Comparison of ENCODE assay signal across 26 mouse cellular contexts in genomic region chr1:177364355-177364754, GRCm38 (mm10).
DNase-seq lines count a peak whose midpoint lies in the region; ATAC-seq and TF ChIP-seq lines count a peak whose summit lies in the region.
"Had no signal": no experiment of that assay in that cellular context is flagged by ENCODE, and none has a peak within 500 bp of the region (broad histone marks: within the 10 kb centered on the region; RNA-seq: fewer than 3 reads in every experiment).

No protein-coding gene starts in this region.

- no peak overlapping the region for H3K9ac ChIP-seq in forebrain, postnatal 0 days
- H3K9ac ChIP-seq in forebrain, embryonic 13.5 days = no peak overlapping the region
- H3K9ac ChIP-seq: embryonic facial prominence, embryonic 13.5 days; heart, embryonic 15.5 days; kidney, embryonic 15.5 days; liver, embryonic 15.5 days; lung, embryonic 15.5 days; midbrain, embryonic 13.5 days had no signal

- H3K4me2 ChIP-seq in forebrain, postnatal 0 days (ENCODE audit: low read depth) = no peak overlapping the region
- H3K4me2 ChIP-seq in forebrain, embryonic 13.5 days = no peak overlapping the region
- H3K4me2 ChIP-seq: embryonic facial prominence, embryonic 13.5 days; heart, embryonic 15.5 days; kidney, embryonic 15.5 days; liver, embryonic 15.5 days; lung, embryonic 15.5 days; midbrain, embryonic 13.5 days had no signal

- no peaks in the 10 kb centered on the region for H3K27me3 ChIP-seq in forebrain, postnatal 0 days (ENCODE audit: insufficient read depth, low read length)
- no peaks in the 10 kb centered on the region for H3K27me3 ChIP-seq in forebrain, embryonic 13.5 days
- H3K27me3 ChIP-seq: embryonic facial prominence, embryonic 13.5 days; heart, embryonic 15.5 days; kidney, embryonic 15.5 days; liver, embryonic 15.5 days; lung, embryonic 15.5 days; midbrain, embryonic 13.5 days had no signal

- no peak for DNase-seq in forebrain, postnatal 0 days
- DNase-seq in layer of hippocampus, adult 2 months (ENCODE audit: low spot score in 2 of 2) = no peak
- no peak for DNase-seq in layer of hippocampus, adult 9-10 months (ENCODE audit: low spot score)
- peak; percentile 44 to 53 for DNase-seq in right cerebral cortex, postnatal 10 days (ENCODE audit: low spot score in 2 of 2)
- no peak for DNase-seq in right cerebral cortex, adult 2 months (ENCODE audit: low spot score in 2 of 2)
- DNase-seq in kidney, adult 8-10 months = no peak
- DNase-seq: cerebellum, adult 18-20 months; cerebellum, postnatal 36 days; embryo, embryonic 11 days; gastrocnemius, postnatal 25 days; heart, postnatal 4 days; kidney, postnatal 36 days; lung, postnatal 36 days; retina, postnatal 1 day; spleen, adult 18-20 months had no signal

- H3K4me3 ChIP-seq in forebrain, postnatal 0 days (ENCODE audit: low read depth, low read length) = no peak overlapping the region
- no peak overlapping the region for H3K4me3 ChIP-seq in forebrain, embryonic 13.5 days
- no peak overlapping the region for H3K4me3 ChIP-seq in layer of hippocampus, adult 2 months
- H3K4me3 ChIP-seq: embryonic facial prominence, embryonic 13.5 days; erythroblast, embryonic 14.5 days; heart, adult 2 months; heart, embryonic 15.5 days; kidney, embryonic 15.5 days; liver, embryonic 15.5 days; lung, embryonic 15.5 days; megakaryocyte, embryonic 14.5 days; midbrain, embryonic 13.5 days had no signal

- no peaks in the 10 kb centered on the region for H3K4me1 ChIP-seq in forebrain, postnatal 0 days (ENCODE audit: insufficient read depth)
- H3K4me1 ChIP-seq in forebrain, embryonic 13.5 days = peaks cover 17% of the 10 kb centered on the region
- H3K4me1 ChIP-seq: heart, embryonic 15.5 days; kidney, embryonic 15.5 days; liver, embryonic 15.5 days; lung, embryonic 15.5 days had no signal

- no peaks in the 10 kb centered on the region for H3K9me3 ChIP-seq in forebrain, postnatal 0 days (ENCODE audit: low read length)
- no peaks in the 10 kb centered on the region for H3K9me3 ChIP-seq in forebrain, embryonic 13.5 days (replicated peaks)
- H3K9me3 ChIP-seq: embryonic facial prominence, embryonic 13.5 days; heart, embryonic 15.5 days; kidney, embryonic 15.5 days; liver, embryonic 15.5 days; lung, embryonic 15.5 days; megakaryocyte, embryonic 14.5 days; midbrain, embryonic 13.5 days had no signal

- no peaks in the 10 kb centered on the region for H3K36me3 ChIP-seq in forebrain, postnatal 0 days (ENCODE audit: insufficient read depth)
- no peaks in the 10 kb centered on the region for H3K36me3 ChIP-seq in forebrain, embryonic 13.5 days (ENCODE audit: poor library complexity, severe bottlenecking)
- H3K36me3 ChIP-seq: embryonic facial prominence, embryonic 13.5 days; heart, embryonic 15.5 days; kidney, embryonic 15.5 days; liver, embryonic 15.5 days; lung, embryonic 15.5 days; midbrain, embryonic 13.5 days had no signal

- 51% methylated on average over 7 of the region's 7 CpGs for WGBS in forebrain, postnatal 0 days
- WGBS in forebrain, embryonic 13.5 days = 72% methylated on average over 7 of the region's 7 CpGs

- ATAC-seq in forebrain, postnatal 0 days = 0 out of 2 replicates have a peak, but pooled peaks have one; percentile 32
- no peak for ATAC-seq in forebrain, embryonic 13.5 days
- ATAC-seq: intestine, postnatal 0 days; midbrain, embryonic 13.5 days had no signal

- H3K27ac ChIP-seq in forebrain, postnatal 0 days (ENCODE audit: low read depth, low read length) = no peak overlapping the region
- no peak overlapping the region for H3K27ac ChIP-seq in forebrain, embryonic 13.5 days
- peak overlapping the region; percentile 59 for H3K27ac ChIP-seq in layer of hippocampus, adult 2 months
- H3K27ac ChIP-seq: embryonic facial prominence, embryonic 13.5 days; heart, adult 2 months; heart, embryonic 15.5 days; kidney, embryonic 15.5 days; liver, embryonic 15.5 days; lung, embryonic 15.5 days; midbrain, embryonic 13.5 days had no signal

- TF ChIP-seq CTCF in forebrain, postnatal 0 days (IDR thresholded peaks at IDR 0.05; ENCODE audit: low read depth) = no peak
- TF ChIP-seq CTCF in layer of hippocampus, adult 2 months (conservative IDR thresholded peaks at IDR 0.05) = no peak

Comparison
In these comparisons a context has a peak if more than half of its experiments do, and no peak if none do; other contexts are left out.
1. DNase-seq: peak in right cerebral cortex, postnatal 10 days (2 of 2); none in forebrain, postnatal 0 days (single experiment), layer of hippocampus, adult 2 months (0 of 2), layer of hippocampus, adult 9-10 months (single experiment), right cerebral cortex, adult 2 months (0 of 2) and kidney, adult 8-10 months (0 of 2).